Mouse (Mus musculus): ENCODE measurements around the gene Casd1. TPM values are rescaled to one million over a fixed set of nuclear protein-coding genes. Genes with fewer than 3 reads are reported as not detected.
A peak's percentile ranks its signal among the peaks of the same experiment; 100 is the strongest.

Gene Casd1
- 68.8 and 125 TPM in 2 replicates for total RNA-seq (2017)

DNA sequence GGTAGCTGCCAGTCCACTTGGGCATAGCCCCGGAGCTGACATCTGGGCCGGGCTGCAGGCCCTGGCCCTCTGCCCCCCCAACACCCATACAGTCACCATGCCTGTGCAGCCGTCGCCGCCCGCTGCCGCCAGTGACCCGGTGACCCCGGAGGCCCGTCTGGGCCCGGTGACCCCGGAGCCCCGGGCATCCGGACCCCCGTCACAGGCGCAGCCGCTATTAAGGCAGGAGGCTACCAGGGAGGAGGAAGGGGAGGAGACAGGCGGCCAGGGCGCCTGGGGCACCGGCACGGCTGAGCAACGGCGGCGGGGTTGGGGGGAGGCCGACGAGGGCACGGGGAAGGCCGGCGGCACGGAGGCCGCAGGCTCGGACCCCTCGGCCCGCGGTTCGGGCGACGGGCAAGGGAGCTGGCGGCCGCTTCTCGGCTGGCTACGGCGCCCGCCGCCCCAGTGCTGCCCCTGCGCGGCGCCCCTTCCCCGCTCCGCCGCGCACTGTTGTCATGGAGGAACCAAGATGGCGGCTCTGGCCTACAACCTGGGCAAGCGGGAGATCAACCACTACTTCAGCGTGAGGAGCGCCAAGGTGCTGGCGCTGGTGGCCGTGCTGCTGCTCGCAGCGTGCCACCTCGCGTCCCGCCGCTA lies at the start of gene Casd1:
Gene Casd1, plus strand, starts transcription at position 182 of the 639 bp plus-strand sequence.
- ATAC-seq (replicated peaks; ENCODE audit: low read depth, poor library complexity, severe bottlenecking), result peak; percentile 74

DNA sequence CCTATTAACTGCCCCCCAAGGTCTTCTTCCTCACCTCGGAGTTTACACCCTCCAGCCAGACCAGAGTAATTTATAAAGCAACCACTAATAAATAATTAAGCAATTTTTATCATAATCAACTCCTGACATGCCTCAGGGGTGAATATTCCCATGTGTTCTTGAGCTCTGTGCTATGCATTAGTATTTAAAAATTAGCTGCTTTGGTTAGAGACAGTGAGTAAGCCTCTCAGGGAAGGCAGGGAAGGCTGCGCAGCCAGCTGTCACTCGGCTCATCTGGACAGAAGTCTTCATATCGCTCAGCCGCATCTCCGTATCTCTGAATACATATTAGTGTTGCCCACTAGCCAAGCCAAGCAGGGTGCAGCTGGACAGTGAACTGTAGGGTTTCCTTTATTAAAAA lies 45.3 kb upstream of the Casd1 start:
- no peak for ATAC-seq (replicated peaks; ENCODE audit: low read depth, poor library complexity, severe bottlenecking)

DNA sequence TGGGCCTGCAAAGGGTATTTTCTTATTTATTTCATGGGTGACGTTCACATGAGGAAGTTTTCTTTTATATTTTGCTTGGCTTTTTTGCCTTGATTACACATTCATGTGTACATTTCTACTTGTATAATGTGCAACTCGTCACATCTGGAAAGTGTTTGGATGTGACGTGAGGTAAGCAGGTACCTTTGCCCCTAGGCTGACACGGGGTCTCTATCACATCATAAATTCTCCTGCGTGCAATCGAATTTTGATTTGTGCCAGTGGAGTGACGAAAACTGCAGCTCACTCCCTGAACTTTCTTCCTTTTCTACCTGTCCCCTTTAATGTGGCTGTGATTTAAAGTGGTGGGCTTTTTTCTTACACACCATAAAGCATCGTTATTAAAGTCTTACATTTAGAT lies 43.6 kb upstream of the Casd1 start:
- ATAC-seq (replicated peaks; ENCODE audit: low read depth, poor library complexity, severe bottlenecking), result no peak

DNA sequence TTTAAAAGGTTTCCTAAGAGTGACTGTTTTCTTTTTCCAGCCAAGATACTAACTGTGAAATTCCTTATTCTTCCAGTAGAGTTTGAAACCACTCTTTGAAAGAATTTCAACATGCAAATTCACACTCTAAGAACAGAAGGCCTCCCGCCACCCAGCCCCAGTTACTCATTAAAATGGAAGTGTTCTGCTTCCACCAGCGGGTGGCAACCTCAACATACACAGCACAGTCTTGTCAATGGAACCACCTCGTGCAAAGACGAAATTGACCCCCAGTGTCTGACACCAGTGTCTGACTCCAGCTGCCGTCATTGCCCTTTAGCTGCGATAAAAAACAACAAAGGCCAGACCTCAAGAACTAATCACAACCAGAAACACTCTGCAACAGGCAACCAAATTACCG lies 43.0 kb upstream of the Casd1 start:
- peak; percentile 96 for ATAC-seq (replicated peaks; ENCODE audit: low read depth, poor library complexity, severe bottlenecking)

DNA sequence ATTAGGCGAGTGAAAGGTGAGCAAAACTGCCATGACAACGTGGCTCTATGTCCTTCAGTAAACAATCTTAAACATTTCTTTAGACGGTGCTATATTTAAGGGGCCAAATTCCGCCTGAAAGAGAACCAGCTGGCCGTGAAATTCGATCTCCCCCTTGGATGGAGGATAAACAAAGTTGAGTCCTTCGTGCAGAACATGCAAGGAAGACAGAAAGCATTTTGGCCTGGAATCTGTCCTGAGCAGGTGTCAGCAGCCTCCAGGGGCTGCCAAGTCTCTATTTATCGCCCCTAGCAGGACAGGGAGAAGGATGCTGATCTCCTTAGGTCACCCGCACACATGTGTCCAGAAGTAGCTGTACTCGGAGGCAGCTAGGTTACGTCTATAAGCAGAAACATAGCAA lies 39.5 kb upstream of the Casd1 start:
- no peak for ATAC-seq (replicated peaks; ENCODE audit: low read depth, poor library complexity, severe bottlenecking)

DNA sequence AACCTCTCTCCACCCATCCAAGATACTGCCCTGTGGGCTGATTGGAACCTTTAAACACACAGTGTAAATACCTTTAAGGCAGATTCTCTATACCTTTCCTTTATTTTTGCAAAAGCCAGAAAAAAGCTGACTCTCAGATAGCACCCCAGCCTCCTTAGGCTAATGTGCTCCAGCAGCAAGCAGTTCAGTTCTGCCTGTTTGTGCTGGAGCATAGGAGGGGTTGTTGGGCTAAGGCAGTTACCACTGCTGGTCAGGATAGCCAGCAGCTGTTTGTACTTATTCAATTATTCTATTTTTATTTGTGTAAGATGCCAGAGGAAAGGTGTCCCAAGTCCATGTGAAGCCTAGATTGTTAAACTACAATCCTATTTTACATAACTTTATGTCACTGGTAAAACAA lies 39.0 kb upstream of the Casd1 start:
- ATAC-seq (replicated peaks; ENCODE audit: low read depth, poor library complexity, severe bottlenecking), result no peak

DNA sequence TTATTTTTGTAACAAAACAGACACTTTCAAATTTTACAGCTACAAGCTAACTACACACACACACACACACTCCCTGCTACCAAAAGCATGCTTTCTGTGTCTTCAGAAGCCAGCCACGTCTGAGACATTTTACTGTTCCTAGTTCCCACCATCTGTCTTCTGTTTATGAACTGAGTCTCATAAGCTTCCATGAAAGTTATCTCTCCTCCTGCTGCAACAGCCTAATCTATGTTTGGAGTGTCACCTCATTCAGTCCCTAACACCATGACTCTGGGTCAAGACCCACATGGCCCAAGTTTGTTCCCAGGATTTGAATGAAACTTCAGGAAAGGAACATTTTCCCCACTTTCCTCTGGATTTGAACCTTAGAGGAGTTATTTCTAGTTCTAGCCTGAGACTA lies 38.2 kb upstream of the Casd1 start:
- ATAC-seq (replicated peaks; ENCODE audit: low read depth, poor library complexity, severe bottlenecking), result no peak

DNA sequence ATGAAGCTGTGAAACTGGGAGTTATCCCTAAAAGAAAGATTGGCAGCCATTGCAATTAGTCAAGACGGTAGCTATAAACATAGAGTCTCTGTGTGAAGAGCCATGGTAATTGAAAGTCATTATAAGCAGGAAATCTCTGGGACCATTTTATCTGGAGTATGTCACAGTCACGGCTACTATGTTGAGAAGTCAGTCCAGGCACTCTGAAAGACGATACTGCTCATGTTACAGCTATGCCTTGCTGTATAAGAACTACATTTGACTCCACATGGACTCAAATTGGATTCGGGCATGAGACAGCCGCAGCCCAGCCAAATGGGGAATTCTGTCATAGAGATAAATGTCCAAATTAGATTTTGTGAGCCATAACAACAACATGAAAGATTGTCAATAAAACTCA lies 37.2 kb upstream of the Casd1 start:
- no peak for ATAC-seq (replicated peaks; ENCODE audit: low read depth, poor library complexity, severe bottlenecking)

DNA sequence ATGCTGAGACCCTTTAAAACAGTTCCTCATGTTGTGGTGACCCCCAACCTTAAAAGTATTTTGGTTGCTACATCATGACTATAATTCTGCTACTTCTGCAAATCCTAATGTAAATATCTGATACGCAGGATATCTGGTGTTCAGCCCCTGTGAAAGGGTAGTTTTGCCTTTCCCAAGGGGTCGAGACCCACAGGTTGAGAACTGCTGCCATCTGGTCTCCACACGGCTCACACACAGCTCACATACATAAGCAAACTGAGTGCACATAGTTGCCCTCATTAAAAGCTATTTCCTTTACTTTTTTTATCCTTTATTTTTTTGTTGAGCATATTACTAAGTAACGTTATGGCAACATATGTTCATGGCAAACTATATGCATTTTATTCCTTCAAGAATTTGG lies 30.2 kb upstream of the Casd1 start:
- ATAC-seq (replicated peaks; ENCODE audit: low read depth, poor library complexity, severe bottlenecking), result no peak

DNA sequence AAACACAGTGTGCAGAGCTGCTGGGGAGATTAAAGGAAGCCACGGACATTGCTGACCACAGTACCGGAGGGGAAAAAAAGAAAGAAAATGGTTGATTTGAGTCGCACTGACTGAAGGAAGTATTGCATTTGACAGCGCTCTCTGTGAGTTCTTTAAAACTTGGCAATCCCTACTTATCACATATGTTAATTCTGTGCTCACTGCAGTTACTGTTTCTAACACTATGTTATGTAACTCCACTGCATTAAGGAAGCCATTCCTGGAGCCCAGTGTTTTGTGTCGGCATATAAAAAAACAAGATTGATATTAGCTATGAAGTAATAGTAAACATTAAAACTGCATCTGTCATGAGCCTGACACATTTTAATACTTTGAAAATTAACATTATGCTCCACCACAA lies 22.9 kb upstream of the Casd1 start:
- no peak for ATAC-seq (replicated peaks; ENCODE audit: low read depth, poor library complexity, severe bottlenecking)

DNA sequence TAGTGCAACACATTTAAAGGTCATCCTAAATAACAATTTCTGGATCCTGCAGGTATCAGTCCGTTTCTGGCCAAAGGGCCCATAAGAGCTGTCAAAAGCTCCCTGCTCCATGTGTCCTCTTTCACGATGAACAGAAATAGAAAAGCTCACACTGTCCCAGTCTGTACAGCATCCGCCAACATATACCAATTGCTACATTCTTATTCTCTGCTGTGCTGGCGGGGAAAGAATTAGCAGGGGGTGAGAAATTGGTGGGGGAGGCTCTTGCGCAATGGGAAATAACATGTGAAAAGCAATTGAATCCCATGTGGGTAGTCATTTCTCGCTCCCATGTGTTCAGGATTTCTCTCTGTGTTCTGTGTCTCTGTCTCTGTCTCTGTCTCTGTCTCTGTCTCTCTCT lies 22.3 kb upstream of the Casd1 start:
- no peak for ATAC-seq (replicated peaks; ENCODE audit: low read depth, poor library complexity, severe bottlenecking)

DNA sequence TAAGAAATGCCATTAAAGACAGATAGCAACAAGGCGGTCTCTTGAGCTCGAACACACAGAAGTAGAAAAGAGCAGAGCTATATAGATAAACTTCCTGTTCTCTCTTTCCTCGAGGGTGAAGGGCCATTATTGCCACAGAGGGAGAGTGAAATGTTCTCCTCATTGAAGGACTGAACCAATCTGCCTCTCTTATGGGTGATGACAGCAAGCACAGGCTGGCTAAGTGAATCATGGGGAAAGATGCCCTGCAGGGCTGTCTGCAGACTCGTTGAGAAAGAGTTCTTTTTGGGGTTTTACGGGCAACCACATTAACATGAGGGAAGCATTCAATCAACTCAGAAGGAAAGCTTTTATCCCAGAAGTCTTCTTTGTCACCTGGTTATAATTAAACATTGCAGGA lies 21.0 kb upstream of the Casd1 start:
- ATAC-seq (replicated peaks; ENCODE audit: low read depth, poor library complexity, severe bottlenecking), result no peak

DNA sequence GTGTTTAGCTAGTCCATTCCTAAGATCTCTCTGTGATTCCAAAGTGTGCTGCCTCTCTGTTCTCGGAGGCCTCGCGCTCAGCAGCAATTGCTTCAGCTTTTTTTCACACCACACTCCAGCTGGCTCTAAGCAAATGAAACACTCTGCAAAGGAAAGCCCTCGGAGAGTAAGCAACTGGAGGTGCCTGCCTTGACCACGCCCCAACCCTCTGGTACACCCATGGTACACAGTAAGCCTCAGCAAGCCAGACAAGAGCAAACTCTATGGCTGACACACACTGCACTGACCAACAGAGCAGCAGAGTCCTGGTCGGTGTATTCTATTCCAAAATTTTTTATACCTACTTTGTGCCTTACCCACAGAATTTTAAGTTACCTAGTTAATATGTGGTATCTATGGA lies 17.2 kb upstream of the Casd1 start:
- no peak for ATAC-seq (replicated peaks; ENCODE audit: low read depth, poor library complexity, severe bottlenecking)

DNA sequence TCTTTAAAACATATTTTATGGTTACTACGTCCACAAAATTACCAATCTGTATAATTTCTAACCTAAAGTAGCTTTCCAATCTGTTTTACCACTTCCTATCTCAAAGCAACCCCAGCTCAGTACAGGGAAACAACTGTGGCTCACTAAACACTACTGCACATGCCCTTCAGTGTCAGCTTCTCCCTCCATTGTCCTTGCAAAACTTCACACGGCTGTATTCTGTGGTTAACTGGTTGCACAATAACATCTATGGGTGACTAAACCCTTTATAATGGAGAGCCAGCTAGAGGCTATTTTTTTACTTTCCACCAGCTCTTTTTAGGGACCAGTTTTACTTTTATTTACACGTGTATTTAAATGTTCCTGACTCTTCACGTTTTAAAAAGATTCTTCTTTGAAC lies 12.7 kb upstream of the Casd1 start:
- peak; percentile 94 for ATAC-seq (replicated peaks; ENCODE audit: low read depth, poor library complexity, severe bottlenecking)

DNA sequence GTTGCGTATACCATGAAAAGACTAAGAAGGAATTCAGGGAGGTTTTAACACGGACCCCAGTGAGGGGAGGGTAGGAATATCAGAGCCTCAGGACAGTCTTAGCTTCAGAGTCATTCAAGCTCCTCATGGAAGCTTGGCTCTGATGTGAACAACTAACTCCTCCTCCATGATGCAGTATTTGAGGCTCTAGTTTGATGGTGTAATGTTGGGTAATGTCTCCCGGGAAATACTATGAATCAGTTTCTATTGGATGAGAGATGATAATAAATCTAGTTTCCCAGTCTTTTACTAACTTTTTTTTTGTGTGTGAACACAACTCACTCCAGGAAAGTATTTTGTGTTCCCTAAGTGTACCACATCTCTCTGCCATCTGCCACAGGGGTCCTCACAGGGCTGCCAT lies 11.9 kb upstream of the Casd1 start:
- no peak for ATAC-seq (replicated peaks; ENCODE audit: low read depth, poor library complexity, severe bottlenecking)

DNA sequence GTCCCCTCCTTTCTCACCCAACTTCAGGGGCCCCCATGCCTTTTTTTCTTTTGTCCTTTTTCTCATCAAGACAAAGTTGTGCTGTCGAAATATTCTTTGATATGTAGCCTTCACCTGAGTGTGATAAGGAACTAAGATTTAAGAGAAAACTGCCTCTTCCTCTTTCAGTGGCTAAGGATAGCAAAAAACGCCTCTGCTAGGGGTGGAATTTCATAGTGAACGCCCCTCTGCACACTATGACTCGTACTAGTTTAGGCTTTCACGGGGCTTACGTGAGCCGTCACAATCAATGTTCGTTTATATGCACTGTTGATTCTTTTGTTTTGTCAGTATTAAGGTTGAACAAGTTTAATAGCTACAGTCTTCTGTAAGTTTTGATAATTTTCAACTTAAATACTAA lies 10.6 kb upstream of the Casd1 start:
- ATAC-seq (replicated peaks; ENCODE audit: low read depth, poor library complexity, severe bottlenecking), result peak; percentile 68

DNA sequence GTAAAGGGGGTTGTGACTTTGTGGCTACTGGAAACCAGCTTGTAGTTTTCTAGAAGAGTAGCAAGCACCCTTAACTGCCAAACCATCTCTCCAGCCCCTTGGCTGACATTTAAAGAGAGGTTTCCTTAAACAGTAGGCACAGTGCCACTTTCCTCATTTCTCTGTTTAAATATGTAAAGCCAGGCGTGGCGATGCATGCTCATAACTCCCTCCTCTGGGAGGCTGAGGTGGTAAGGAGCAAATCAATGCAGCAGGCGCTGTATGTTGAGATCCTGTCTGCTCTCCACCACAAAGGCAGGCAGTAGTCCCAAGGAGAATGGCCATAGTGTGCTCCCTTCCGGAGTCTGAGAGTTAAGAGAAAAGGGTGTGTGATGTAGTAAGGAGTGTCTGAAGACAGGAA lies 2.9 kb upstream of the Casd1 start:
- no peak for ATAC-seq (replicated peaks; ENCODE audit: low read depth, poor library complexity, severe bottlenecking)

DNA sequence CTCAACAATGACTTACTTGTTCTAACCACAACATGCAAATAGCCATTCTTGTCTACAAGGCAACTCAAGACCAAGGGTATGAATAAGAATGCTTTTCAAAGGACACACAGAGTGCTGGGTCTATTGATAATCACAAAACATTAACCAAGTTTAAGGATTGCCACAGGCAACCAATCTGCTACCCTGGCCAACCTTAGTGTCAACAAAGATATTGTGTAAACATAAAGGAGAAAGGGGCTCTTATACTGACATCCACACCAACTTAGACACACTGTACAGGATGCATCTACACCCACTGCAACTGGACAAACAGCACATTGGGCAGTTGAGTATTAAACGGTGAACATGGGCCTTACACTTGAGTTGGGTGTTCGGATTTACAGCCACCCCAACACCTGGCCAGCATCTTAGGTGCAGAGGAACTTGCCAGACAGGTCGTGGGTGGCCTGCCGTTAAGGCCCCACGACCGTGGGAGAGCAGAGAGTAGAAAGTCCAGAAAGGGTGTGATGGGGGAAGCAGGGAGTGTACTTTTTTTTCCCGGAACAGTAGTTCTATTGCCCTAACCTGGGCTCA lies 468 bp upstream of the Casd1 start:
- ATAC-seq (replicated peaks; ENCODE audit: low read depth, poor library complexity, severe bottlenecking), result peak; percentile 7; the same call in 1 of the 2 replicates

DNA sequence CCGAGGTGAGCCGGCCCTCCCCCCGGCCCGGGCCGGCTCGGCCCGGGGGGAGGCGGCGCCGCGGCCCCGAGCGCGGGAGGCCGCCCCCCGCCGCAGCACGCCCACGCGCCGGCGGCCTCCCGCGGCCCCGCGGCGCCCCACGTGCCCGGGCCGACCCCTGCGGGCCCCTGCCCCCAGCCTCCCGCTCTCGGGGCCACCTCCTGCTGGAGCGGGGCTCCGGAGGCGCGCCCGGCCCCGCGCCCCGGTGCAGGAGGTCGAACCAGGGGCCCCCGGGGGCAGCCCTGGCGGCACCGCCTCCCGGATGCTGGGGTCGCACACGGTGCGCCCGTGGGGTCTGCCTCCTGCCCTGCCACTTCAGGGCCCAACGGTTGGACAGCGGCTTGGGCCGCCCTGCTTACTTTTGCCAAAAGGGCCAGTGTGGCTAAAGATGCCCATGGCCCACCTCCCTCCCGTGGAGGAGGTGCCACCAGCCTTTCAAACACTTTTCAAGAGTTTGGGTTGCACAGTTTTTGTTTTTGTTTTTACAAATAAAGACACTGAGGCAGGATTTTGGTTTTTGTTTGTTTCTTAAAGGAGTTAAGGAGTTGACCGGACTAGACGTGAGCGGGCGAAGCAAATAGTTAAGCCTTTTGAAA lies 775 bp downstream of the Casd1 start:
- ATAC-seq (replicated peaks; ENCODE audit: low read depth, poor library complexity, severe bottlenecking), result peak; percentile 33; the same call in 1 of the 2 replicates

DNA sequence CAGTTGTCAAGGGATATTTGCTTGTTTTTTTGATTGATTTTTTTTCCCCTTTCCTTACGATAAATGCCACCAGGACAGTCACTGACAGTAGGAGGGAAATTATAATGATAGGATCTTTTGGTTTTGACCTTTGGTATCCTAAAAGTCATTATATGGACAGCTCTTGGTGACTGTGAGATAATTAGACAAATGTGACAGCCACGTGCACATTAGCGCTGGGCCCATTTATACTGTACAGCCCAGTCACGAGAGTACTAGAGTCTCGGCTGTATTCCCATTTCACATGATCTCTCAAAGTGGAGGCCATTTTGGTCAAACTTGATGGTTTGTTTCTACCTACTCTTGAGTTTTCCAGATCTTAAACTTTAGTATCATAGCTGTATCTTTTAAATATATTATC lies 1.4 kb downstream of the Casd1 start:
- no peak for ATAC-seq (replicated peaks; ENCODE audit: low read depth, poor library complexity, severe bottlenecking)

DNA sequence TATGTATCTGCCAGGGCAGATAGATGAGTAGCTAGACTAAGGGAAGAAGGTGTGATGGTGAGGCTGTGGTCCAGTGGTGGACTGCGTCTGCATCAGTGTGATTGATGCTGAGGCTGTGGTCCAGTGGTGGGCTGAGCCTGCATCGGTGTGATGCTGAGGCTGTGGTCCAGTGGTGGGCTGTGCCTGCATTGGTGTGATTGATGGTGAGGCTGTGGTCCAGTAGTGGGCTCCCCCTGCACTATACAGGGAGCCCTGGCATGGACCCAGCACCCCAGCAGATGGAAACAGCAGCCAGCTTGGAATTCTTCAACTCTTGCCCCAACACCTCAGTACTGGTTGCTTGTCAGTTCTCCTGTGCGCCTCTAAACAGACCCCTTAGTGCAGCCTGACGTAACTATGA lies 5.8 kb downstream of the Casd1 start:
- ATAC-seq (replicated peaks; ENCODE audit: low read depth, poor library complexity, severe bottlenecking), result no peak

All from common myeloid progenitor, adult 5-6 weeks (primary cell).